Mouse (Mus musculus): ENCODE data around the gene Tfec. TPM values are rescaled to one million over a fixed set of nuclear protein-coding genes. Genes with fewer than 3 reads are reported as not detected.

Gene Tfec
- total RNA-seq, 1 experiment, result 1.6 TPM

- H3K9me3 ChIP-seq (ENCODE audit: control insufficient read depth, insufficient read depth, low read depth, low read length), result no peaks in the 10 kb centered on the region
- H3K27ac ChIP-seq (ENCODE audit: insufficient read depth, low read depth, low read length, poor library complexity, severe bottlenecking), result no peak overlapping the region
- no peak for TF ChIP-seq MAFK (IDR thresholded peaks at IDR 0.05; ENCODE audit: insufficient read depth, low read depth, low read length)
- TF ChIP-seq HCFC1 (IDR thresholded peaks at IDR 0.05; ENCODE audit: borderline replicate concordance, insufficient read depth, low read length), result no peak
- no peak for TF ChIP-seq CHD2 (IDR thresholded peaks at IDR 0.05; ENCODE audit: low read depth, low read length)
- no peak for TF ChIP-seq ZC3H11A (IDR thresholded peaks at IDR 0.05; ENCODE audit: borderline replicate concordance, low read depth, low read length)
- no peak for TF ChIP-seq ZNF384 (IDR thresholded peaks at IDR 0.05; ENCODE audit: low read depth, low read length)
- no peak overlapping the region for H3K4me3 ChIP-seq (ENCODE audit: insufficient read depth in 1 of 2, low read depth in 1 of 2, low read length in 2 of 2, poor library complexity in 1 of 2, severe bottlenecking in 1 of 2)
- H3K9ac ChIP-seq (ENCODE audit: insufficient read depth, low read depth, low read length, poor library complexity, severe bottlenecking), result no peak overlapping the region
- H3K36me3 ChIP-seq (ENCODE audit: control insufficient read depth, insufficient read depth, low read length, poor library complexity, severe bottlenecking), result no peaks in the 10 kb centered on the region
- no peak for DNase-seq (ENCODE audit: low read depth, low spot score)
- in situ Hi-C loops (cut with MboI; ENCODE audit: low sequenced_read_pairs in 2 of 2, unreplicated experiment in 2 of 2), result no loop called here
- no peaks in the 10 kb centered on the region for H3K4me1 ChIP-seq (ENCODE audit: control insufficient read depth in 2 of 2, insufficient read depth in 2 of 2, low read length in 2 of 2, poor library complexity in 1 of 2)
Observed at GRCm38 (mm10) chr6:16835631-16836030, 62.6 kb downstream of the Tfec start.

GRCm38 (mm10) chr6:16828304-16828703 is 69.9 kb downstream of the Tfec start:
- H3K9me3 ChIP-seq (ENCODE audit: control insufficient read depth, insufficient read depth, low read depth, low read length), result no peaks in the 10 kb centered on the region
- no peak overlapping the region for H3K4me3 ChIP-seq (ENCODE audit: insufficient read depth in 1 of 2, low read depth in 1 of 2, low read length in 2 of 2, poor library complexity in 1 of 2, severe bottlenecking in 1 of 2)
- H3K36me3 ChIP-seq (ENCODE audit: control insufficient read depth, insufficient read depth, low read length, poor library complexity, severe bottlenecking), result no peaks in the 10 kb centered on the region
- TF ChIP-seq HCFC1 (IDR thresholded peaks at IDR 0.05; ENCODE audit: borderline replicate concordance, insufficient read depth, low read length), result no peak
- TF ChIP-seq ZC3H11A (IDR thresholded peaks at IDR 0.05; ENCODE audit: borderline replicate concordance, low read depth, low read length), result no peak
- TF ChIP-seq CHD2 (IDR thresholded peaks at IDR 0.05; ENCODE audit: low read depth, low read length), result no peak
- TF ChIP-seq ZNF384 (IDR thresholded peaks at IDR 0.05; ENCODE audit: low read depth, low read length), result no peak
- TF ChIP-seq MAFK (IDR thresholded peaks at IDR 0.05; ENCODE audit: insufficient read depth, low read depth, low read length), result no peak
- no peaks in the 10 kb centered on the region for H3K4me1 ChIP-seq (ENCODE audit: control insufficient read depth in 2 of 2, insufficient read depth in 2 of 2, low read length in 2 of 2, poor library complexity in 1 of 2)
- no peak for DNase-seq (ENCODE audit: low read depth, low spot score)
- H3K9ac ChIP-seq (ENCODE audit: insufficient read depth, low read depth, low read length, poor library complexity, severe bottlenecking), result no peak overlapping the region
- H3K27ac ChIP-seq (ENCODE audit: insufficient read depth, low read depth, low read length, poor library complexity, severe bottlenecking), result no peak overlapping the region
- in situ Hi-C loops (cut with MboI; ENCODE audit: low sequenced_read_pairs in 2 of 2, unreplicated experiment in 2 of 2), result no loop called here

DNA sequence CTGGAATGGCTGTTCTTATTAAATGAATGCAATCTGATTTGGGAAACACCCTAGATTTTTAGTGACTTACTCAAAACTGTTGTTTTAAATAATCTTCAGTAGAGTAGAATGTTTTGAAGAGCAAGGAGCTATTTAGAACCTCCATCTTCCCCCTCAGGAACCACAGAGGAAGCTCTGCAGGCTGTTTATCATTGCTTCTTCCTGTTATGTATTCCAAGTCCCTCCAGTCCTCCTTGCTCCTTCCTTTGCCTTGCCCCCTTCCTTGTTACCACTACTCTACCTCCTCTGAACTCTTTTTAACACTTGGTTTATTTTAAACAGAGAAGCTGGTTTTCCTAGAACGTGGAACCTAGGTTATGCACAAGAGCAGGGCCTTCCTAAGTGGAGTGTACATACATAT is 76.3 kb downstream of the Tfec start:
- no peak overlapping the region for H3K9ac ChIP-seq (ENCODE audit: insufficient read depth, low read depth, low read length, poor library complexity, severe bottlenecking)
- H3K4me1 ChIP-seq (ENCODE audit: control insufficient read depth in 2 of 2, insufficient read depth in 2 of 2, low read length in 2 of 2, poor library complexity in 1 of 2), result no peaks in the 10 kb centered on the region
- no peaks in the 10 kb centered on the region for H3K9me3 ChIP-seq (ENCODE audit: control insufficient read depth, insufficient read depth, low read depth, low read length)
- no peak for TF ChIP-seq HCFC1 (IDR thresholded peaks at IDR 0.05; ENCODE audit: borderline replicate concordance, insufficient read depth, low read length)
- TF ChIP-seq CHD2 (IDR thresholded peaks at IDR 0.05; ENCODE audit: low read depth, low read length), result no peak
- TF ChIP-seq ZC3H11A (IDR thresholded peaks at IDR 0.05; ENCODE audit: borderline replicate concordance, low read depth, low read length), result no peak
- no peak for TF ChIP-seq MAFK (IDR thresholded peaks at IDR 0.05; ENCODE audit: insufficient read depth, low read depth, low read length)
- TF ChIP-seq ZNF384 (IDR thresholded peaks at IDR 0.05; ENCODE audit: low read depth, low read length), result no peak
- H3K36me3 ChIP-seq (ENCODE audit: control insufficient read depth, insufficient read depth, low read length, poor library complexity, severe bottlenecking), result no peaks in the 10 kb centered on the region
- H3K27ac ChIP-seq (ENCODE audit: insufficient read depth, low read depth, low read length, poor library complexity, severe bottlenecking), result no peak overlapping the region
- in situ Hi-C loops (cut with MboI; ENCODE audit: low sequenced_read_pairs in 2 of 2, unreplicated experiment in 2 of 2), result no loop called here
- no peak overlapping the region for H3K4me3 ChIP-seq (ENCODE audit: insufficient read depth in 1 of 2, low read depth in 1 of 2, low read length in 2 of 2, poor library complexity in 1 of 2, severe bottlenecking in 1 of 2)
- no peak for DNase-seq (ENCODE audit: low read depth, low spot score)

DNA sequence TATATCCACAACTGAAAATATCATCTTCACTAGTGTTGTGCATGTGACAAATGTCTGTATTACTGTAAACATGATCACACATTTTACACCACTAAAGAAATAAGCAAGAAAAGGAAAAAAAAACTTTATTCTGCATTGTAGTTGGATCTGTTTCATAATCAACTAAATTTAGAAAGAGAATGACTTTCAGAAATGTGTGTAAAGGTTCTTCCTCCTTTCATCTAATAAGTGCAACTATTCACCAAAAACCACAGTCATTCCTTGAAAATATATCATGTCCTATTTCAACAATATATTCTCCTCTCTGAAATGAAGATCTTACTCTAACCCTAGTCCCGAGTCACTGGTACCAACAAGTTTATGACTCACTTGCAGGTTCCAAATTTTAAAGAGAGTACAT is 91.9 kb downstream of the Tfec start:
- Histone ChIP-seq H3K36me3 (ENCODE audit: control insufficient read depth, insufficient read depth, low read length, poor library complexity, severe bottlenecking) (no peaks in the 10 kb centered on the region), H3K9ac (ENCODE audit: insufficient read depth, low read depth, low read length, poor library complexity, severe bottlenecking) (no peak overlapping the region), H3K4me3 (ENCODE audit: insufficient read depth in 1 of 2, low read depth in 1 of 2, low read length in 2 of 2, poor library complexity in 1 of 2, severe bottlenecking in 1 of 2) (no peak overlapping the region), H3K4me1 (ENCODE audit: control insufficient read depth in 2 of 2, insufficient read depth in 2 of 2, low read length in 2 of 2, poor library complexity in 1 of 2) (no peaks in the 10 kb centered on the region), H3K9me3 (ENCODE audit: control insufficient read depth, insufficient read depth, low read depth, low read length) (no peaks in the 10 kb centered on the region), H3K27ac (ENCODE audit: insufficient read depth, low read depth, low read length, poor library complexity, severe bottlenecking) (no peak overlapping the region)
- TF ChIP-seq CHD2 (IDR thresholded peaks at IDR 0.05; ENCODE audit: low read depth, low read length), result no peak
- no peak for TF ChIP-seq MAFK (IDR thresholded peaks at IDR 0.05; ENCODE audit: insufficient read depth, low read depth, low read length)
- TF ChIP-seq ZNF384 (IDR thresholded peaks at IDR 0.05; ENCODE audit: low read depth, low read length), result no peak
- TF ChIP-seq HCFC1 (IDR thresholded peaks at IDR 0.05; ENCODE audit: borderline replicate concordance, insufficient read depth, low read length), result no peak
- no peak for TF ChIP-seq ZC3H11A (IDR thresholded peaks at IDR 0.05; ENCODE audit: borderline replicate concordance, low read depth, low read length)
- in situ Hi-C loops (cut with MboI; ENCODE audit: low sequenced_read_pairs in 2 of 2, unreplicated experiment in 2 of 2), result no loop called here
- DNase-seq (ENCODE audit: low read depth, low spot score), result no peak

GRCm38 (mm10) chr6:16797669-16798068 is 100.6 kb downstream of the Tfec start:
- Histone ChIP-seq H3K4me3 (ENCODE audit: insufficient read depth in 1 of 2, low read depth in 1 of 2, low read length in 2 of 2, poor library complexity in 1 of 2, severe bottlenecking in 1 of 2) (no peak overlapping the region), H3K4me1 (ENCODE audit: control insufficient read depth in 2 of 2, insufficient read depth in 2 of 2, low read length in 2 of 2, poor library complexity in 1 of 2) (no peaks in the 10 kb centered on the region), H3K9me3 (ENCODE audit: control insufficient read depth, insufficient read depth, low read depth, low read length) (no peaks in the 10 kb centered on the region), H3K36me3 (ENCODE audit: control insufficient read depth, insufficient read depth, low read length, poor library complexity, severe bottlenecking) (no peaks in the 10 kb centered on the region), H3K9ac (ENCODE audit: insufficient read depth, low read depth, low read length, poor library complexity, severe bottlenecking) (no peak overlapping the region), H3K27ac (ENCODE audit: insufficient read depth, low read depth, low read length, poor library complexity, severe bottlenecking) (no peak overlapping the region)
- no peak for DNase-seq (ENCODE audit: low read depth, low spot score)
- in situ Hi-C loops (cut with MboI; ENCODE audit: low sequenced_read_pairs in 2 of 2, unreplicated experiment in 2 of 2), result no loop called here
- TF ChIP-seq CHD2 (IDR thresholded peaks at IDR 0.05; ENCODE audit: low read depth, low read length), result no peak
- TF ChIP-seq ZC3H11A (IDR thresholded peaks at IDR 0.05; ENCODE audit: borderline replicate concordance, low read depth, low read length), result 0 out of 2 replicates have a peak, but pooled peaks have one; percentile 9
